10 mouse cellular contexts compared by ENCODE assay signal in genomic region chr6:88626462-88626861, GRCm38 (mm10). TPM values are rescaled to one million over a fixed set of nuclear protein-coding genes. Genes with fewer than 3 reads are reported as not detected.
DNase-seq lines count a peak whose midpoint lies in the region; ATAC-seq and TF ChIP-seq lines count a peak whose summit lies in the region.
"Had no signal": no experiment of that assay in that cellular context is flagged by ENCODE, and none has a peak within 500 bp of the region (broad histone marks: within the 10 kb centered on the region; RNA-seq: fewer than 3 reads in every experiment).

No protein-coding gene starts in this region.

- WGBS in forebrain, embryonic 10.5 days, result 73% methylated on average over 4 of the region's 4 CpGs
- 52% methylated on average over 4 of the region's 4 CpGs for WGBS in forebrain, embryonic 11.5 days
- WGBS in lung, embryonic 14.5 days, result 23% methylated on average over 4 of the region's 4 CpGs
- 26% methylated on average over 4 of the region's 4 CpGs for WGBS in limb, embryonic 10.5 days
- 14% methylated on average over 4 of the region's 4 CpGs for WGBS in neural tube, embryonic 14.5 days

- no peak overlapping the region for H3K9ac ChIP-seq in forebrain, embryonic 11.5 days (ENCODE audit: low read length)
- H3K9ac ChIP-seq in lung, embryonic 14.5 days, result no peak overlapping the region
- H3K9ac ChIP-seq in neural tube, embryonic 14.5 days (replicated peaks; ENCODE audit: low read depth, low read length), result no peak overlapping the region

- no peak overlapping the region for H3K4me2 ChIP-seq in forebrain, embryonic 11.5 days (ENCODE audit: low read depth, low read length, severe bottlenecking)
- H3K4me2 ChIP-seq in lung, embryonic 14.5 days, result peak overlapping the region; percentile 97
- peak overlapping the region; percentile 92; the same call in 1 of the 2 replicates for H3K4me2 ChIP-seq in neural tube, embryonic 14.5 days (ENCODE audit: low read depth, low read length)

- no peaks in the 10 kb centered on the region for H3K9me3 ChIP-seq in forebrain, embryonic 10.5 days
- no peaks in the 10 kb centered on the region for H3K9me3 ChIP-seq in forebrain, embryonic 11.5 days (ENCODE audit: control insufficient read depth, low read length)
- H3K9me3 ChIP-seq in lung, embryonic 14.5 days (ENCODE audit: low read depth, low read length), result no peaks in the 10 kb centered on the region
- H3K9me3 ChIP-seq in limb, embryonic 10.5 days (replicated peaks), result no peaks in the 10 kb centered on the region
- no peaks in the 10 kb centered on the region for H3K9me3 ChIP-seq in neural tube, embryonic 14.5 days (ENCODE audit: control insufficient read depth, low read length)

- H3K27me3 ChIP-seq in forebrain, embryonic 10.5 days (ENCODE audit: poor library complexity, severe bottlenecking), result peaks cover 31% of the 10 kb centered on the region
- H3K27me3 ChIP-seq in forebrain, embryonic 11.5 days (ENCODE audit: control insufficient read depth, insufficient read depth, low read length), result no peaks in the 10 kb centered on the region
- no peaks in the 10 kb centered on the region for H3K27me3 ChIP-seq in lung, embryonic 14.5 days (ENCODE audit: insufficient read depth, low read length)
- H3K27me3 ChIP-seq in limb, embryonic 10.5 days (ENCODE audit: low read depth, poor library complexity, severe bottlenecking), result peaks cover 4% of the 10 kb centered on the region
- H3K27me3 ChIP-seq in neural tube, embryonic 14.5 days (ENCODE audit: control insufficient read depth, insufficient read depth, low read length), result no peaks in the 10 kb centered on the region

- ATAC-seq in forebrain, embryonic 11.5 days (replicated peaks; ENCODE audit: low FRiP score), result no peak
- ATAC-seq in lung, embryonic 14.5 days (ENCODE audit: insufficient read depth), result peak; percentile 67
- ATAC-seq in neural tube, embryonic 14.5 days (ENCODE audit: low read depth), result no peak
- ATAC-seq in CD4-positive, CD25-positive, alpha-beta regulatory T cell, adult 4 months, result no peak

- H3K27ac ChIP-seq in forebrain, embryonic 10.5 days, result no peak overlapping the region
- H3K27ac ChIP-seq in forebrain, embryonic 11.5 days (ENCODE audit: low read depth, low read length), result no peak overlapping the region
- peak overlapping the region; percentile 79 for H3K27ac ChIP-seq in lung, embryonic 14.5 days (ENCODE audit: low read depth)
- H3K27ac ChIP-seq in limb, embryonic 10.5 days, result no peak overlapping the region
- H3K27ac ChIP-seq in neural tube, embryonic 14.5 days (ENCODE audit: low read depth, low read length), result peak overlapping the region; percentile 60; the same call in 1 of the 2 replicates

- peaks cover 27% of the 10 kb centered on the region for H3K4me1 ChIP-seq in forebrain, embryonic 10.5 days
- H3K4me1 ChIP-seq in forebrain, embryonic 11.5 days (replicated peaks; ENCODE audit: control insufficient read depth, insufficient read depth, low read length), result peaks cover 6% of the 10 kb centered on the region; the same call in 1 of the 2 replicates
- H3K4me1 ChIP-seq in lung, embryonic 14.5 days (ENCODE audit: insufficient read depth), result peaks cover 5% of the 10 kb centered on the region; the same call in 1 of the 2 replicates
- H3K4me1 ChIP-seq in limb, embryonic 10.5 days, result peaks cover 16% of the 10 kb centered on the region
- H3K4me1 ChIP-seq in neural tube, embryonic 14.5 days (ENCODE audit: control insufficient read depth, insufficient read depth, low read length), result peaks cover 7% of the 10 kb centered on the region; the same call in 1 of the 2 replicates

- no peak for TF ChIP-seq CTCF in lung, embryonic 14.5 days (IDR thresholded peaks at IDR 0.05; ENCODE audit: low read depth)

- H3K4me3 ChIP-seq in forebrain, embryonic 10.5 days, result no peak overlapping the region
- H3K4me3 ChIP-seq in forebrain, embryonic 11.5 days (ENCODE audit: low read depth, low read length), result no peak overlapping the region
- no peak overlapping the region for H3K4me3 ChIP-seq in lung, embryonic 14.5 days (ENCODE audit: low read depth, low read length)
- peak overlapping the region; percentile 66 for H3K4me3 ChIP-seq in limb, embryonic 10.5 days
- H3K4me3 ChIP-seq in neural tube, embryonic 14.5 days (ENCODE audit: low read depth, low read length), result peak overlapping the region; percentile 50; the same call in 1 of the 2 replicates

- H3K36me3 ChIP-seq in forebrain, embryonic 10.5 days (replicated peaks), result no peaks in the 10 kb centered on the region
- H3K36me3 ChIP-seq in forebrain, embryonic 11.5 days (ENCODE audit: control insufficient read depth, insufficient read depth, low read length), result no peaks in the 10 kb centered on the region
- H3K36me3 ChIP-seq in lung, embryonic 14.5 days (ENCODE audit: insufficient read depth), result no peaks in the 10 kb centered on the region
- no peaks in the 10 kb centered on the region for H3K36me3 ChIP-seq in limb, embryonic 10.5 days
- no peaks in the 10 kb centered on the region for H3K36me3 ChIP-seq in neural tube, embryonic 14.5 days (ENCODE audit: control insufficient read depth, insufficient read depth, low read length)

- peak; percentile 16 for DNase-seq in forebrain, embryonic 10.5 days (ENCODE audit: extremely low spot score, low spot score)
- no peak for DNase-seq in forebrain, embryonic 11.5 days (ENCODE audit: low spot score)
- peak; percentile 88 for DNase-seq in lung, embryonic 14.5 days
- no peak for DNase-seq in lung, postnatal 10 days
- no peak for DNase-seq in limb, embryonic 10.5 days (ENCODE audit: low spot score)
- no peak for DNase-seq in adrenal gland, postnatal 36 days
- DNase-seq: cerebellum, adult 18-20 months; kidney, adult 11 months had no signal

RNA-seq across cellular contexts. Expression of gene Kbtbd12, which starts 11.3 kb away (rescaled TPM):
- polyA plus RNA-seq in forebrain, embryonic 10.5 days (2016; fragmentation: Nextera tagmentation; extraction: Ambion mirVana), result 0.22 and 0.25 TPM in 2 replicates
- 0.21 TPM in 1 of 2 replicates, not detected in the other for polyA plus RNA-seq in forebrain, embryonic 11.5 days (2014; fragmentation: Nextera tagmentation; extraction: Ambion mirVana)
- polyA plus RNA-seq in lung, embryonic 14.5 days (2014; fragmentation: Nextera tagmentation; extraction: Ambion mirVana), result 0.19 TPM in 1 of 2 replicates, not detected in the other
- polyA plus RNA-seq in limb, embryonic 10.5 days (2016; fragmentation: Nextera tagmentation; extraction: Ambion mirVana), result 0.21 TPM in 1 of 2 replicates, not detected in the other
- polyA plus RNA-seq in neural tube, embryonic 14.5 days (2014; fragmentation: Nextera tagmentation; extraction: Ambion mirVana), result 0.43 and 0.55 TPM in 2 replicates
- not detected for polyA plus RNA-seq in CD4-positive, CD25-positive, alpha-beta regulatory T cell, adult 4 months (2017; shearing (Covaris generic))
- total RNA-seq in adrenal gland, postnatal 36 days (2021), result 1 to 10 TPM in 1 of 2 experiments, under 1 TPM in 1; 0.46 to 3.3 TPM

Comparison
In these comparisons a context has a peak if more than half of its experiments do, and no peak if none do; other contexts are left out.
1. DNase-seq: peak in forebrain, embryonic 10.5 days (single experiment) and lung, embryonic 14.5 days (single experiment); none in forebrain, embryonic 11.5 days (single experiment), lung, postnatal 10 days (single experiment), limb, embryonic 10.5 days (single experiment) and adrenal gland, postnatal 36 days (0 of 2).
2. H3K27ac ChIP-seq: peak in lung, embryonic 14.5 days (single experiment) and neural tube, embryonic 14.5 days (single experiment); none in forebrain, embryonic 10.5 days (single experiment), forebrain, embryonic 11.5 days (single experiment) and limb, embryonic 10.5 days (single experiment).
3. H3K4me3 ChIP-seq: peak in limb, embryonic 10.5 days (single experiment) and neural tube, embryonic 14.5 days (single experiment); none in forebrain, embryonic 10.5 days (single experiment), forebrain, embryonic 11.5 days (single experiment) and lung, embryonic 14.5 days (single experiment).